Mouse (Mus musculus): ENCODE results near the gene Urb1. TPM values are rescaled to one million over a fixed set of nuclear protein-coding genes. Genes with fewer than 3 reads are reported as not detected.

Urb1 gene
- polyA plus RNA-seq, 1 experiment, result 2.7 TPM

- peak overlapping the region; percentile 92 for H3K4me3 ChIP-seq (ENCODE audit: insufficient read depth, low read depth, low read length)
- no peak for DNase-seq
- no peaks in the 10 kb centered on the region for H3K36me3 ChIP-seq (ENCODE audit: control insufficient read depth, insufficient read depth, low read length)
- TF ChIP-seq POLR2A (IDR thresholded peaks at IDR 0.05; ENCODE audit: low read depth, low read length) (no peak), CTCF (conservative IDR thresholded peaks at IDR 0.05; ENCODE audit: insufficient read depth, insufficient read length, low read depth, low read length) (no peak)
- H3K27ac ChIP-seq (ENCODE audit: insufficient read depth, low read depth, low read length), result no peak overlapping the region
- H3K27me3 ChIP-seq (replicated peaks; ENCODE audit: control insufficient read depth, insufficient read depth, low read length), result no peaks in the 10 kb centered on the region
- WGBS, result 6% methylated on average over 38 of the region's 38 CpGs
- H3K4me1 ChIP-seq (ENCODE audit: control insufficient read depth, insufficient read depth, low read length), result peaks cover 3% of the 10 kb centered on the region; the same call in 1 of the 2 replicates
Observed at GRCm38 (mm10) chr16:90726600-90727227, 83.5 kb downstream of the Urb1 start.

DNA sequence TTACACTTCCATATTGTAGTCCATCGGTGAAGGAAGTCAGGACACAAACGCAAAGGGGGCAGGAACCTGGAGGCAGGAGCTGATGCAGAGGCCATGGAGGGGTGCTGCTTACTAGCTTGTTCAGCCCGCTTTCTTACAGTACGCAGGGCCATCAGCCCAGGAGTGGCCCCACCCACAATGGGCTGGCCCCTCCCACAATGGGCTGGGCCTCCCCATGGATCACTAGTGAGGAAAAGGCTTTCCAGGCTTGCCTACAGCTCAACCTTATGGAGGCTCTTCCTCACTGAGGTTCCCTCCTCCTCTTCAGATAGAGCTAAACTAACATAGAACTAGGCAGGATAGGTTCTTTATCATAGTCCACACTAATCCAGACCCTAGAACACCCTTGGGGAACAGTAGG, 86.2 kb downstream of the Urb1 start:
- TF ChIP-seq CTCF (conservative IDR thresholded peaks at IDR 0.05; ENCODE audit: insufficient read depth, insufficient read length, low read depth, low read length), result no peak
- TF ChIP-seq POLR2A (IDR thresholded peaks at IDR 0.05; ENCODE audit: low read depth, low read length), result no peak
- Histone ChIP-seq H3K4me1 (ENCODE audit: control insufficient read depth, insufficient read depth, low read length) (peaks cover 3% of the 10 kb centered on the region; the same call in 1 of the 2 replicates), H3K36me3 (ENCODE audit: control insufficient read depth, insufficient read depth, low read length) (no peaks in the 10 kb centered on the region), H3K27me3 (replicated peaks; ENCODE audit: control insufficient read depth, insufficient read depth, low read length) (no peaks in the 10 kb centered on the region), H3K4me3 (ENCODE audit: insufficient read depth, low read depth, low read length) (no peak overlapping the region), H3K27ac (ENCODE audit: insufficient read depth, low read depth, low read length) (no peak overlapping the region)
- 92% methylated on average over 4 of the region's 4 CpGs for WGBS
- no peak for DNase-seq

GRCm38 (mm10) chr16:90710313-90710712, 99.9 kb downstream of the Urb1 start:
- no peak for DNase-seq
- TF ChIP-seq CTCF (conservative IDR thresholded peaks at IDR 0.05; ENCODE audit: insufficient read depth, insufficient read length, low read depth, low read length) (no peak), POLR2A (IDR thresholded peaks at IDR 0.05; ENCODE audit: low read depth, low read length) (no peak)
- no peaks in the 10 kb centered on the region for H3K4me1 ChIP-seq (ENCODE audit: control insufficient read depth, insufficient read depth, low read length)
- 48% methylated on average over 12 of the region's 12 CpGs for WGBS
- H3K27me3 ChIP-seq (replicated peaks; ENCODE audit: control insufficient read depth, insufficient read depth, low read length), result no peaks in the 10 kb centered on the region
- no peak overlapping the region for H3K27ac ChIP-seq (ENCODE audit: insufficient read depth, low read depth, low read length)
- H3K36me3 ChIP-seq (ENCODE audit: control insufficient read depth, insufficient read depth, low read length), result no peaks in the 10 kb centered on the region
- no peak overlapping the region for H3K4me3 ChIP-seq (ENCODE audit: insufficient read depth, low read depth, low read length)

- TF ChIP-seq CTCF (conservative IDR thresholded peaks at IDR 0.05; ENCODE audit: insufficient read depth, insufficient read length, low read depth, low read length), result no peak
- no peak for TF ChIP-seq POLR2A (IDR thresholded peaks at IDR 0.05; ENCODE audit: low read depth, low read length)
- Histone ChIP-seq H3K4me3 (ENCODE audit: insufficient read depth, low read depth, low read length) (no peak overlapping the region), H3K27ac (ENCODE audit: insufficient read depth, low read depth, low read length) (no peak overlapping the region), H3K27me3 (replicated peaks; ENCODE audit: control insufficient read depth, insufficient read depth, low read length) (no peaks in the 10 kb centered on the region), H3K36me3 (ENCODE audit: control insufficient read depth, insufficient read depth, low read length) (no peaks in the 10 kb centered on the region), H3K4me1 (ENCODE audit: control insufficient read depth, insufficient read depth, low read length) (no peaks in the 10 kb centered on the region)
- WGBS, result 41% methylated on average over 17 of the region's 17 CpGs
- peak; percentile 71 for DNase-seq
Observed at GRCm38 (mm10) chr16:90709711-90710289, 100.4 kb downstream of the Urb1 start.

DNA sequence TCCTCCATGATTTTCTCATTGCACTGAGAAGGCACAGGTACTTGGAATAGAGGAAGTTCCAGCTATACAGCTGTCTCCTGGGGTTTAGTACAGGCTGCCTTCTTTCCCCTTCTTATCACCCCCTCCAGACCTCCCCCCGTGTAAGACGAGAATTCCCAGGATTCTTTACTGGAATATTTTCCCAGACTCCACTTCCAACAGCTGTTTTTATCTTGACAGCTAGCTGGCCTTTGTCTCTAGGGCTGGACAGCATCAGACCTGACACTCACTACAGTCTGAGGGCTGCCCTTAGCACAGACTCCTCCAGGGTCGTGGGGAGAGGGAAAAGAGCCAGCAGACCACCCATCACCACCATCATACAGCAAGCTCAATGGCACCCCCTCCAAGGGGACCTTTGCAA, 103.9 kb downstream of the Urb1 start:
- Histone ChIP-seq H3K27me3 (replicated peaks; ENCODE audit: control insufficient read depth, insufficient read depth, low read length) (no peaks in the 10 kb centered on the region), H3K27ac (ENCODE audit: insufficient read depth, low read depth, low read length) (no peak overlapping the region), H3K4me3 (ENCODE audit: insufficient read depth, low read depth, low read length) (no peak overlapping the region), H3K36me3 (ENCODE audit: control insufficient read depth, insufficient read depth, low read length) (no peaks in the 10 kb centered on the region), H3K4me1 (ENCODE audit: control insufficient read depth, insufficient read depth, low read length) (no peaks in the 10 kb centered on the region)
- TF ChIP-seq POLR2A (IDR thresholded peaks at IDR 0.05; ENCODE audit: low read depth, low read length), result no peak
- no peak for TF ChIP-seq CTCF (conservative IDR thresholded peaks at IDR 0.05; ENCODE audit: insufficient read depth, insufficient read length, low read depth, low read length)
- WGBS, result 36% methylated on average over 3 of the region's 3 CpGs
- no peak for DNase-seq

DNA sequence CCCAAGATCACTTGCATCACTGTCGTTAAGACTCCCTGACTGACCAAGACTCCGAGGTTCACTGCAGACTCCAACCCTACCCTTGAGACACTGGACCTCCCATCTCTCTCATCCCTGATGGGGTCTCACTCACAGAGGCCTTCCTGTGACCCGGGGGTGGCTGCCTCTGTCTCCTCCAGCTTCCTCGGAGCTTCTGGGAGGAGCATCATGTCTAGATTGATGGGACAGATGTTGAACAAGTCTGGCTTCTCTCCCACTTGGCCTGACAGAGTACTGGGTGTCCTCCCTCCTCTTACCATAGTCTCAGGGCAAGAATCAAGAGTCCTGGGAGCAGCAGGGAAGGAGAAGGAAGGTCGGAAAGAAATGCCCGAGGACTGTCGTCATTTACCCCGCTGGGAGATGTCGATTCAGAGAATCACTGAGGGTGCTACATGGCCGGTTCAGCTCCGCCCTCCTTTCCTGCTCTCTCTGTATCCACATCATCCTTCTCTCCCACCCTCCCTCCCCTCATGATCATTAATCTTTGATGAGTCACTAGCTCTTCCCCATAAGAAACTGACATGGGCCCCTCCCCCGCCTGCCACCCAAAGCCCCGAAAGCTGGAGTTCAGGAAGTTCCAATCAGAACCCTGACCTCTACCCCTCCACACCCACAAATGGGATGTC, 105.9 kb downstream of the Urb1 start:
- TF ChIP-seq CTCF (conservative IDR thresholded peaks at IDR 0.05; ENCODE audit: insufficient read depth, insufficient read length, low read depth, low read length) (no peak), POLR2A (IDR thresholded peaks at IDR 0.05; ENCODE audit: low read depth, low read length) (no peak)
- WGBS, result 35% methylated on average over 13 of the region's 13 CpGs
- Histone ChIP-seq H3K4me1 (ENCODE audit: control insufficient read depth, insufficient read depth, low read length) (no peaks in the 10 kb centered on the region), H3K36me3 (ENCODE audit: control insufficient read depth, insufficient read depth, low read length) (no peaks in the 10 kb centered on the region), H3K27me3 (replicated peaks; ENCODE audit: control insufficient read depth, insufficient read depth, low read length) (no peaks in the 10 kb centered on the region), H3K27ac (ENCODE audit: insufficient read depth, low read depth, low read length) (no peak overlapping the region), H3K4me3 (ENCODE audit: insufficient read depth, low read depth, low read length) (no peak overlapping the region)
- DNase-seq, result no peak

DNA sequence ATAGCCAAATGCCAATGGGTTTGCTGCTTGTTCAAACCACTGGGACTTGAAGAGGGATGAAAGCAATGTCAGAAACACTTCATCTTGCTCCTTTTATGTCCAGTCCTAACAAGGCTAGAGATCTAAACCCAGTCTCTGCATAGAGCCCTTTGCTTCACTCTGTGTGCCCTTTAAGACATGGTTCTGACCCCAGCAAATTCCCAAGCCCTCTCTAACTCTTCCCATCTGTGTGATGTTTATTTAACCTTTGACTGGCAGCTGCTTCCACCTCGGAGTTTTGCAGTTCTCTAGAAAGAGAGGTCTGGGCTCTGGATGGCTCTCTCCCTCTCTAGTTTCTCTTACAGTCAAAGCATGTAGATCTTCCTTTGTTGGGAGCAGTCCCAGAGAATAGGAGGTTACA, 106.6 kb downstream of the Urb1 start:
- Histone ChIP-seq H3K4me1 (ENCODE audit: control insufficient read depth, insufficient read depth, low read length) (no peaks in the 10 kb centered on the region), H3K4me3 (ENCODE audit: insufficient read depth, low read depth, low read length) (no peak overlapping the region), H3K27ac (ENCODE audit: insufficient read depth, low read depth, low read length) (no peak overlapping the region), H3K36me3 (ENCODE audit: control insufficient read depth, insufficient read depth, low read length) (no peaks in the 10 kb centered on the region), H3K27me3 (replicated peaks; ENCODE audit: control insufficient read depth, insufficient read depth, low read length) (no peaks in the 10 kb centered on the region)
- 6% methylated on average over 1 of the region's 1 CpGs for WGBS
- no peak for DNase-seq
- TF ChIP-seq POLR2A (IDR thresholded peaks at IDR 0.05; ENCODE audit: low read depth, low read length), result no peak
- TF ChIP-seq CTCF (conservative IDR thresholded peaks at IDR 0.05; ENCODE audit: insufficient read depth, insufficient read length, low read depth, low read length), result no peak

All from kidney, adult 2 months (tissue).